21 mouse cellular contexts compared by ENCODE assay signal in the genomic region with DNA sequence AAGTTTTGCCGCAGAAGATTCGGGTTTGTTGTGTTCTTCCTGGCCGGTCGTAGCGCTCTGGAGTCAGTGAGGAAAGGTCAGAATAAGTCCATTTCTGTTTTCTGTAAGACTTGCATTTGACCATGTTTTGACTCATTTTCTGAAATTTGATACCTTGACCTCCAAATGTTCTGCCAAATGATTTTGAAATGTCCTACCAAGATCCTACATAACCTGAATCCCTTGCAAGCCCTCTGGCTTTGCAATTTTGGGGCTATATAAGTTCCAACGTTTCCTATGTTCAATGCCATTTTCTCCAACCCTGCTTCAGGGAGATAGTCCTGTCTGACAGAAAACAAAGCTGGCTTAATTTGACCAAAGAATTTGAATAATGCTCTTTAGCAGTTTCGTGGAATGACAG. TPM values are rescaled to one million over a fixed set of nuclear protein-coding genes. Genes with fewer than 3 reads are reported as not detected.
DNase-seq lines count a peak whose midpoint lies in the region; ATAC-seq lines count a peak whose summit lies in the region.
"Had no signal": no experiment of that assay in that cellular context is flagged by ENCODE, and none has a peak within 500 bp of the region (broad histone marks: within the 10 kb centered on the region; RNA-seq: fewer than 3 reads in every experiment).

No protein-coding gene starts in this region.

- DNase-seq in 3T3-L1 (ENCODE audit: low read depth, low spot score), result peak; percentile 79
- peak; percentile 14 for DNase-seq in R1 (ENCODE audit: low read depth, low spot score)
- DNase-seq in thymus, postnatal 36 days, result no peak
- DNase-seq in cerebellum, postnatal 14 days, result no peak
- DNase-seq: adrenal gland, adult 8-10 months; adrenal gland, postnatal 14 days; adrenal gland, postnatal 36 days; cerebellum, adult 11-12 months; cerebellum, adult 2 months; cerebellum, adult 9-10 months; cerebellum, postnatal 10 days; cerebellum, postnatal 36 days; embryo, embryonic 11 days; forebrain, postnatal 0 days had no signal

- no peak for ATAC-seq in erythroid progenitor cell, adult 5-6 weeks (replicated peaks; ENCODE audit: low FRiP score, poor library complexity, severe bottlenecking)
- ATAC-seq: forebrain, embryonic 13.5 days; forebrain, embryonic 15.5 days; forebrain, postnatal 0 days; Patski had no signal

RNA-seq across cellular contexts. Expression of a gene that starts 11.0 kb away (rescaled TPM):
- not detected in 2 replicates for total RNA-seq in erythroid progenitor cell, adult 5-6 weeks (2015; ENCODE audit: low replicate concordance)
- total RNA-seq in erythroid progenitor cell, adult 5-6 weeks (2017; ENCODE audit: low replicate concordance), result not detected in 2 replicates
- total RNA-seq: adrenal gland, postnatal 14 days; common myeloid progenitor, adult 5-6 weeks; ES-E14; forebrain, postnatal 0 days; MEL had no signal

Comparison
In these comparisons a context has a peak if more than half of its experiments do, and no peak if none do; other contexts are left out.
1. DNase-seq: peak in 3T3-L1 (single experiment) and R1 (single experiment); none in thymus, postnatal 36 days (0 of 2) and cerebellum, postnatal 14 days (0 of 2).